Mouse (Mus musculus): ENCODE measurements around the gene Gpr108.

Gpr108 gene

GRCm38 (mm10) chr17:57249186-57250181 is 1.2 kb upstream of the Gpr108 start, which contains the start of gene Trip10:
Gene Trip10 (plus strand): TSS chr17:57249455.
- in situ Hi-C loops (cut with MboI; ENCODE audit: unreplicated experiment in 2 of 2): loop anchor here (5.0 to 10.0 kb wide), 4 partner anchors 33 to 255 kb away; partner anchors contain the start of genes Alkbh7 (in 2 of the 2) and Clpp (in 1 of the 2)

GRCm38 (mm10) chr17:57248771-57249170 is 525 bp upstream of the Gpr108 start:
- in situ Hi-C loops (cut with MboI; ENCODE audit: unreplicated experiment in 2 of 2): loop anchor here (5.0 to 10.0 kb wide), 4 partner anchors 34 to 254 kb away; partner anchors contain the start of genes Alkbh7 (in 2 of the 2) and Clpp (in 1 of the 2)

DNA sequence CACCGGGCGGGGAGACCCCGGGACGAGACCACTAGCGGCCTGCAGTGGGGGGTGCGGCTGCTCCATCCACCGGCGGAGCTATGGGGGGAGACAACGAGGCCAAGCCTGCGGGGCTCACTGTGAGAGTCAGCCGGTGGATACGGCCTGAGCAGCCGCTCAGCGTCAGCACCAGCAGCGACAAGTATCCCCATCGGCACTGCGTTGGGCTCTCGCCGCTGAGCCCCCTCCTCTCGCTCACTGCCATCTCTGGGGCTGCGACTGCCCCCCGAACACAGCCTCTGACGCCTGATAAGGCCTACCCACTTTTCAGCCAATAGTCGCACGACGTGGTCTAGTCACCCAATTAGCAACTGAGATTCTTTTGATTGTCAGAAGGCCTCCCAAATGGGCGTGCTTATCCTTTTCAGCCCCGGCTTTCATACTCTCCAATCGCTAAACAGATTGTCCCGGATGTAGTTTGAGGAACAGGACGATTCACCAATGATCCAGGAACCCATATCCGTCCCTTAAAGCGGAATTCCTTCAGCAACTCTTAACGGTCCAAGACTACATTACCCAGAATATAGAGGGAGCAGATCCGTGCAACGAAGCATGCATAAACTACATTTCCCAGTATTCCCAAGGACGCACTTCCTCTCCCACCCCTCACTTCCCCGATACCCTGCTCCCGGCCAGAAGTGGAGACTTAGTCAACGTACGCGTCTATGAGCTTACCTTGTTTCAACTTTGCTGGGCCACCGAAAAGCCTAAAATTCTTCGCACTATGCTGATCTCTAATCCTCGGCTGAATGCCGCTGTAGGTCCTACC is 649 bp downstream of the Gpr108 start:
- in situ Hi-C loops (cut with MboI; ENCODE audit: unreplicated experiment in 2 of 2): loop anchor here (5.0 to 10.0 kb wide), 4 partner anchors 35 to 253 kb away; partner anchors contain the start of genes Alkbh7 (in 2 of the 2) and Clpp (in 1 of the 2)

GRCm38 (mm10) chr17:57246663-57247392 is 1.4 kb downstream of the Gpr108 start:
- in situ Hi-C loops (cut with MboI; ENCODE audit: unreplicated experiment in 2 of 2): loop anchor here (5.0 to 10.0 kb wide), 4 partner anchors 35 to 252 kb away; partner anchors contain the start of genes Alkbh7 (in 2 of the 2) and Clpp (in 1 of the 2)

DNA sequence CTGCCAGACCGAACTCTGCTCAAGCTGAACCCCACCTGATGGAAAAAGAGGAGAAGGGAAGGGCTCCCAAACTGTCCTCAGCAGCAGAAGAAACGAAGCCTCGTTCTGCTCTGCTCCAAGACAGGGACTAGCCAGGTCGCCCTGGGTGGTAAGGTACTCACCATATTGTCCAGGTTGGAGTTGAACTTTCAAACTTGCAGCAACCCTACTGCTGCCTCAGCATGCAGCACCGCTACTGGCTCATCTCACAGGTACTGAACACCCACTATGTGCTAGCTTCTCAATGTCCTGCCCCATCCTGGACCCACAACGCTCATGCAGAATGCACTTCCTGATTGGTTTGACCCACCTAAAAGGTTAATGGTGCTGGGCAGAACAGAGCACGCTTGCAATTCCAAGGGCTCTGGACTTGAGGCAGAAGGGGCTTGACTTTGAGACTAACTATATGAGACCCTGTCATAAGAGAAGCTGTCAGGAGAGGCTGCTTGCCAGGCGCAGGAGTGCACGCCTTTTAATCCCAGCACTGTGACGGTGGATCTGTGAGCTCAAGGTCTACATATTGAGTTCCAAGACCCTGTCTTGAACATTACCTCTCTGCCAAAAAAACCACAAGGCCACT is 2.8 kb downstream of the Gpr108 start:
- in situ Hi-C loops (cut with MboI; ENCODE audit: unreplicated experiment in 2 of 2): loop anchor here (5.0 to 10.0 kb wide), 4 partner anchors 37 to 251 kb away; partner anchors contain the start of genes Alkbh7 (in 2 of the 2) and Clpp (in 1 of the 2)

DNA sequence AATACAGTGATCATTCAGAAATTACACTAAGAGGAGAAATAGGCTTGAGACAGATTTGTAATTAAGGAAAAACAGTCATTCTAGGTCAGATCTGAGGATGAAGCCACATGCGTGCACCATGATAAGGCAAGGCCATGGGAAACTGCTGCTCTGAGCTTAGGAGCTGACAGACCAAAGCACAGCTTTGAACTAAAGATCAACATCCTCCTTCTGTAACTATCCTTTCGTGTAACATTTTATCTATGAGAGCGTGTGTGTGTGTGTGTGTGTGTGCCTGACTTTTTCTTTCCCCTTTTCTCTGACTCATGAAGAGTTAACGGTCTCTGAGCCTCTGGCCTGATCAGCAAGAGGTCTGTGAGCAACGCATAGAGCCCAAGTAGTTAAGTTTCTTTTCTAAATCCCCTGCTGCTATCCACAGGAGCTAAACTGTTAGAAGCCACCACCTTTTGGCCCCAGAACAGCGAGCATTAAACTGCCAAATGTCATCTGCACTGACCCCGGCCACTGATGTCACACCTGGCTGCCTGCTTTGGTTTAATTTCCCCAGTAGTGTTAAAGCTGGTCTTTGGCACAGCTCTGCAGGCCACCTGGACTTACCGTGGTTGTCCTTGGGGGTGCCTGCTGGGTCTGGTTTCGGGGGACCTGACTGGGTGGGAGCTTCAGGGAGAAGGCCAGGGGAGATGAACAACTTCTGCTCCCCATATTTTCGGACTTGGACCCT is 4.4 kb downstream of the Gpr108 start:
- in situ Hi-C loops (cut with MboI; ENCODE audit: unreplicated experiment in 2 of 2): loop anchor here in 1 of 2 experiments (10.0 kb wide), 1 partner anchor 249 kb away; the partner anchor contains the start of genes Alkbh7 and Clpp

GRCm38 (mm10) chr17:57237181-57237580 is 11.1 kb downstream of the Gpr108 start:
- in situ Hi-C loops (cut with MboI; ENCODE audit: unreplicated experiment in 2 of 2): no loop called here

- in situ Hi-C loops (cut with MboI; ENCODE audit: unreplicated experiment in 2 of 2): no loop called here
Observed at GRCm38 (mm10) chr17:57235803-57236202, 12.4 kb downstream of the Gpr108 start.

DNA sequence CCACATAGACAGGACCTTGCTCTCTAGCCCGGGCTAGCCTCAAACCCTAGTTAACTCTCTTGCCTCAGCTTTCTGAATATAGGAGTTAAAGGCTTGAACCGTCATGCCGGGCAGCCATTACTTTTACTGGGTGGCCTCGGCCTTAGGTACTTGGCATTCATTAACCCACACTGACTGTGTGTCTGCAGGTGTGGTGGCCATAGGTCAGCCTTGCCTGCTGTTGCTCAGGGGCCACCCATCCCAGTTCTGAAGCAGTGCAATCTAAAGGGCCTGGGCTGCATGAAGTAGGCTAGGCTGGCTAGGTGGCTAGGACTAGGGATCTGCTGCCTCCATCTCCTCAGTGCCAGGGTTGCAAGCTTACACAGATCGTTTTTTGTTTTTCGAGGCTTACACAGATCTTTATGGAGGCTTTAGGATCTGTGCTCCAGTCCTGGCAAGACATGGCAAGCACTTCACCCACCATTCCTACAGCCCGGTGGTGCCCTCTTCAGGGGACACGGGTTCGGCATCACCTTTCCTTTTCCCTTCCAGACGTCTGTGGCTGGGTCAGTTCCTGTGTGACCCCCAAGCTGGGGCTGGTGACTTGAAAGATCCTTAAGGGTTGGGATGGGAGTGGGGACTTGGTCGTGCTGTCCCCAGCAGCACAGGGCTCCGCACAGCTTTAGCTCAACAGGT is 13.9 kb downstream of the Gpr108 start:
- in situ Hi-C loops (cut with MboI; ENCODE audit: unreplicated experiment in 2 of 2): no loop called here

DNA sequence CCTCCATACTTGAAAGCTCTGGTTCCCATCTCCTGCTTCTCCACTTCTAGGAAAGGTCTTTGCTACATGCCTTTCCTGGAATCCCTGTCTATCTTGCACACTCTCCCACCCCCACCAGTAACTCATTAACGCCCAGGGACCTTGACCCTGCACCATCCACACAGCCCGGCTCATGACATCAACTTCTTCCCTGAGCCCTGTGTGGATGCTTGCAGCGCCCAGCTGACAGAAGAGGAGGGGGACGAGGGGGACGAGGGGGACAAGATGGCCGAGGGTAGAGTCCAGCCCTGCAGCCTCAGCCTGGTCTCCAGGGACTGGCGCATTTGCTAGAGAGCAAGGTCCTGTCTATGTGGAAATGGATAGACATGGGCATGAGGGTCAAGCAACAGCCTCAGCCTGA is 15.2 kb downstream of the Gpr108 start:
- in situ Hi-C loops (cut with MboI; ENCODE audit: unreplicated experiment in 2 of 2): no loop called here

DNA sequence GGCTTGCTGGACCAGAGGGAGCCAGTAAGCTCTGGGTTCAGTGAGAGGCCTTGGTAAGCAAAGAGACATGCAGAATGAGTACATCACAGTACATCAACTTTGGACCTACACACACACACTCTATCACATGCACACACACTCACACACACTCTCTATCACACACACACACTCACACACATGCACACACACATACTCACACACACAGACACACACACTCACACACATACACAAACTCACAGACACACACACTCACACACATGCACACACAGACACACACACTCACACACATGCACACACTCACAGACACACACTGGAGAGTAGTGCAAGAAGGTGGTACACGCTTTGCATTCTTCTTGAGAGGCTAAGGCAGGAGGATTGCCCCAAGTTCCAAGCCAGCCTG is 16.0 kb downstream of the Gpr108 start:
- in situ Hi-C loops (cut with MboI; ENCODE audit: unreplicated experiment in 2 of 2): no loop called here

DNA sequence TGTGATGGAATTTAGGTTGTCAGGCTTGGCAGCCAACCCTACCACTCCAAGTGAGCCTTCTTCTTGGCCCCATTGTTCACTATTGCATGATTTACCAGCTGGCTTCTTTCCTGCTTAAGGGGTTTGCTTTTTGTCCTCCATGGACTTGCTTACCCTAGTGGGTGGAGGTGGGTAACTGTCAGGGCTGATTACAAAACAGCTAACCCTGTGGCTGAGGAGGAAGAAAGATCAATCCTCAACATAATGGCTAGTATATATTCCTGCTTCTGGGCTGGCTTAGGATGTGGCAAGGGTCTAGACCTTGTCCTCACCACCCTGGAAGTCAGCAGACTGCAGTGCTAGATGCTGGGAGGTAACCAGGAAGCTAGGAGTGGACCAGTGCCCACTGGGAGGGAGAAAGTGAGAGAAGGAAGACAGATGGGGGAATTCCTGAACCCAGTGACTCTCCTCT is 16.9 kb downstream of the Gpr108 start:
- in situ Hi-C loops (cut with MboI; ENCODE audit: unreplicated experiment in 2 of 2): no loop called here

- in situ Hi-C loops (cut with MboI; ENCODE audit: unreplicated experiment in 2 of 2): no loop called here
Observed at GRCm38 (mm10) chr17:57230728-57231125, 17.5 kb downstream of the Gpr108 start.

DNA sequence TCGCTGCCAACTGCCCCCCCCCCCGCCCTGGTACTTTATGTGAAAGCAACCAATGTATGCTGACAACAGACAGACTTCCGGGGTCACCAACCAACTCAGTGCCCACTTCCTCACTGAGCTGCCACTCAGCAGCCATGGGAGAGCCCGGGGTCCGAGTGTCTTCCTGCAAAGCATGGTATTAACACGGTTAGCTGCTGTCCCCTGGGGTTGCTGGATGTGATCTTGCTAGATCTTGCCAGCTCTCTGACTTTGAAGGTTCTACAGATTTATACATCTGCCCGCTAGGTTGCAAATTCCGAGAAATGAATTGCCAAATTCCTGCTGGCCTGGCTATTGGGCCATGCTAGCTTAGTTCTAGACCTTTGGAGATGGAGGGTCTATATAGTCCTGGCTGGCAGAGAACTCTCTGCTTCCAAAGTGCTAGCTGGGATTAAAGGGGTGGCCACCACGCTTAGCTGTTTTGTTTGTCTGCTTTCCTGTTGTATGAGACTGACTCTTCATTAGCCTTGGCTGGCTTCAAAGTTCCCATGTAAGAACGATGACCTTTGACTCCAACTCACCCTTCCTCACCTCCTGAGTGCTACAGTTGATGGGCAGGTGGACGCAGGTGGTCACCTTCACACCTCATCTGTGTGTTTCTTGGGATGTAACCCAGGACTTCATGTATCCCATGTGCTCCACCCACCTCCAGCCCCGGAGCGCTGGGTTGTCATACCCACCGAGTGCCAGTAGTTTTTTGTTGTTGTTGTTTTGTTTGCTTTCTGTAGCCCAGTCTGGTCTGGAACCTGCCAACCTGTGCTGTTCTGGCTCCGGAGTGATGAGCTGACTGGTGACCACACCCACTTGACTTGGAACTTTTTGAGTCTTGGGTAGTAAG is 18.2 kb downstream of the Gpr108 start:
- in situ Hi-C loops (cut with MboI; ENCODE audit: unreplicated experiment in 2 of 2): no loop called here

DNA sequence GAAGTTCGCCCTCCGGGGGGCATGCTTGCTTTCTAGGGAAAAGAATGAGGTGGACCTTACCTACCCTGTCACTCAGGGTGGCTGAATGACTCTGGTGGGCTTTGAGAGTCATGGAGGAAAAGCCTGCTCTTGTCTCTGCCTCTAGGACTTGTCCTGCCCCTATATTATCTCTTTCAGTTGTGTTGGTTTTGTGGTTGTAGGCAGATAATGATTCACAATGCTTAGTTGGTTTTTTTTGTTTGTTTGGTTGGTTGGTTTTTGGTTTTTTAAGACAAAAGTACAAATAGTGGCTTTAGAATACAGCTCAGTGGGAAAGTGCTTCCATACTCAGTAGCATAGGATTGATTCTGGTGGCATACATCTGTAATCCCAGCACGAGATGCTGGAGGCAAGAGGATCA is 19.4 kb downstream of the Gpr108 start:
- in situ Hi-C loops (cut with MboI; ENCODE audit: unreplicated experiment in 2 of 2): no loop called here

- in situ Hi-C loops (cut with MboI; ENCODE audit: unreplicated experiment in 2 of 2): no loop called here
Observed at GRCm38 (mm10) chr17:57228014-57228413, 20.2 kb downstream of the Gpr108 start, which contains the start of gene C3. Gene C3 (minus strand): TSS chr17:57228136.

- in situ Hi-C loops (cut with MboI; ENCODE audit: unreplicated experiment in 2 of 2): no loop called here
Observed at GRCm38 (mm10) chr17:57227468-57227867, 20.8 kb downstream of the Gpr108 start.
